Mouse (Mus musculus) spleen, adult 2 months (tissue): ENCODE measurements around the gene Acbd5. TPM values are rescaled to one million over a fixed set of nuclear protein-coding genes. Genes with fewer than 3 reads are reported as not detected.

Experiments
- DNase-seq, 2 experiments: peaks; one replicate each; pipeline versions ENCODE4 v3.0.0 to v3.0.0-alpha.2; 2012 to 2021; ENCODE audit warnings: low spot score in 2 of 2, low read depth in 1 of 2
- H3K27ac ChIP-seq: fragments of 200-500 bp; 2 replicates; pipeline ENCODE4 v1.5.1; 2012; ENCODE audit warnings: low read length, inconsistent platforms; ENCODE audit not compliant: insufficient read depth
- H3K27me3 ChIP-seq: fragments of 200-500 bp; 2 replicates; pipeline ENCODE4 v1.6.1; 2012; ENCODE audit warnings: mild to moderate bottlenecking, moderate library complexity, low read length, inconsistent platforms; ENCODE audit not compliant: control insufficient read depth, insufficient read depth
- H3K36me3 ChIP-seq: fragments of 200-500 bp; 2 replicates; pipeline ENCODE4 v1.6.1; 2012; ENCODE audit warnings: mild to moderate bottlenecking, low read length, inconsistent platforms; ENCODE audit not compliant: control insufficient read depth, insufficient read depth
- H3K4me1 ChIP-seq: fragments of 200-500 bp; 2 replicates; pipeline ENCODE4 v1.6.1; 2011; ENCODE audit warnings: inconsistent platforms; ENCODE audit not compliant: control insufficient read depth, insufficient read depth, insufficient read length
- H3K4me3 ChIP-seq: fragments of 200-500 bp; 2 replicates; pipeline ENCODE4 v1.5.1; 2011; ENCODE audit warnings: mild to moderate bottlenecking, inconsistent platforms; ENCODE audit not compliant: insufficient read depth, insufficient read length; ENCODE audit errors: extremely low read depth
- CTCF ChIP-seq: fragments of 200-500 bp; IDR thresholded peaks from 2 replicates; pipeline ENCODE4 v1.5.1; 2011; ENCODE audit warnings: mild to moderate bottlenecking, inconsistent platforms; ENCODE audit not compliant: insufficient read depth, insufficient read length, insufficient replicate concordance; ENCODE audit errors: extremely low read depth
- POLR2A ChIP-seq: fragments of 200-500 bp; IDR thresholded peaks from 2 replicates; pipeline ENCODE4 v1.6.1; 2011; ENCODE audit warnings: low read depth, low read length, inconsistent platforms
- WGBS: fragments of 180-500 bp; shearing (Covaris S2); methylation state at CpG from one replicate; pipeline ENCODE4 v1.1.7; 2018; 5-methylcytosine and 5-hydroxymethylcytosine counted together
- polyA plus RNA-seq: library from polyadenylated mRNA; depleted of rRNA; stranded (reverse); fragments of >200 nt; gene quantifications from 2 replicates; pipeline ENCODE4 v1.2.3, GENCODE M21; 2012

The Acbd5 gene
- polyA plus RNA-seq, 1 experiment = 7.8 TPM

- no peak for DNase-seq
- Histone ChIP-seq H3K27me3 (no peaks in the 10 kb centered on the region), H3K36me3 (peaks cover 15% of the 10 kb centered on the region), H3K4me3 (no peak overlapping the region), H3K27ac (no peak overlapping the region), H3K4me1 (peaks cover 4% of the 10 kb centered on the region)
- TF ChIP-seq POLR2A (no peak), CTCF (no peak)
- WGBS = 93% methylated on average over 8 of the region's 8 CpGs
These were observed 16.6 kb downstream of the Acbd5 start for GRCm38 (mm10) chr2:23084540-23084939.

- 50% methylated on average over 5 of the region's 5 CpGs for WGBS
- Histone ChIP-seq H3K4me1 (peaks cover 6% of the 10 kb centered on the region), H3K4me3 (no peak overlapping the region), H3K36me3 (peaks cover 31% of the 10 kb centered on the region), H3K27me3 (no peaks in the 10 kb centered on the region), H3K27ac (no peak overlapping the region)
- DNase-seq = peak; percentile 15 to 27
- TF ChIP-seq CTCF (peak; percentile 58; the same call in 1 of the 2 replicates), POLR2A (no peak)
These were observed 24.2 kb downstream of the Acbd5 start for GRCm38 (mm10) chr2:23092216-23092615.

GRCm38 (mm10) chr2:23097028-23097427 is 29.1 kb downstream of the Acbd5 start:
- DNase-seq = no peak
- Histone ChIP-seq H3K4me3 (no peak overlapping the region), H3K27me3 (no peaks in the 10 kb centered on the region), H3K27ac (no peak overlapping the region), H3K4me1 (peaks cover 2% of the 10 kb centered on the region; the same call in 1 of the 2 replicates), H3K36me3 (peaks cover 17% of the 10 kb centered on the region)
- TF ChIP-seq POLR2A (no peak), CTCF (no peak)

DNA sequence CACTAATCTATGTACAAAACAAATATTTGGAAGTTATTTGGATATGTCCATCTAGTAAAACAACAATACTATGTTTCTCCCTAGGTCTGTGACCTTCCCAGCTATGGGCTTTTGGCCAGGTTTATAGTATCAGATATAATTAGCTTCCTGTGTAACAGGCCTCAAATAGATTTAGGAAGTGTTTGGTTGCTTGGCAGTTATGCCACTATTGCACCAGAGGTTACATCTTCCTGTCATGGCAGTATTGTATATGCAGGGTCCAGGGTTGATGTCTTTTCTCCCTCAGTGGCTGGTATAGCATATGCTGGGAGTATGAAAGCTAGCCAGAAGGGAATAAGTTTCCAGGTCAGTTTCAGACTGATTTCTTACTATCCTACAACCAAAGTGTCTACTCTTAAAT is 34.3 kb downstream of the Acbd5 start:
- no peak overlapping the region for H3K27ac ChIP-seq
- H3K27me3 ChIP-seq = no peaks in the 10 kb centered on the region
- H3K36me3 ChIP-seq = peaks cover 5% of the 10 kb centered on the region; the same call in 1 of the 2 replicates
- no peak for DNase-seq
- no peak overlapping the region for H3K4me3 ChIP-seq
- no peaks in the 10 kb centered on the region for H3K4me1 ChIP-seq
- no peak for TF ChIP-seq POLR2A
- no peak for TF ChIP-seq CTCF

DNA sequence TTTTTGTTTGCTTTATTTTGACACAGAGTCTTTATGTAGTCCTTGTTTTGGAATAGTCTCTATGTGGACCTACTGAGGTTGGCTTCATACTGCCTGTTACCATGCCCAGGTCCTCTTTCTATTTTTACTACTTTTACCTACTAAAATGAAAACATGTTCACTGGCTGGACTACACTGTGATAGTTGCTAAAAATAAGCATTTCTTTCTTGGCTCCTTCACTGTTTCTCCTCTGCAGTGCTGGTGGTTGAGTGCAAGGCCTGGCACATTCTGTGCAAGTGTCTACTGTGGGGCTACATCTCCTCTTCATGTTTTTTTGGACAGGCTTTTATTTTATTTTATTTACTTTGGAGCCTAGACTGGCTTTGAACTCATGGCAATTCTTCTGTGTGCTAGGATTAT is 51.6 kb downstream of the Acbd5 start:
- Histone ChIP-seq H3K27ac (no peak overlapping the region), H3K4me1 (no peaks in the 10 kb centered on the region), H3K36me3 (peaks cover 2% of the 10 kb centered on the region; the same call in 1 of the 2 replicates), H3K27me3 (no peaks in the 10 kb centered on the region), H3K4me3 (no peak overlapping the region)
- TF ChIP-seq CTCF (no peak), POLR2A (no peak)
- DNase-seq = no peak

- no peak overlapping the region; the same call in 1 of the 2 replicates for H3K27ac ChIP-seq
- TF ChIP-seq CTCF (no peak), POLR2A (no peak)
- DNase-seq = no peak
- H3K4me3 ChIP-seq = peak overlapping the region; percentile 67
- no peaks in the 10 kb centered on the region for H3K27me3 ChIP-seq
- 2% methylated on average over 5 of the region's 5 CpGs for WGBS
- H3K36me3 ChIP-seq = no peaks in the 10 kb centered on the region
- H3K4me1 ChIP-seq = peaks cover 9% of the 10 kb centered on the region; the same call in 1 of the 2 replicates
These were observed 87.2 kb downstream of the Acbd5 start for GRCm38 (mm10) chr2:23155199-23155621.

DNA sequence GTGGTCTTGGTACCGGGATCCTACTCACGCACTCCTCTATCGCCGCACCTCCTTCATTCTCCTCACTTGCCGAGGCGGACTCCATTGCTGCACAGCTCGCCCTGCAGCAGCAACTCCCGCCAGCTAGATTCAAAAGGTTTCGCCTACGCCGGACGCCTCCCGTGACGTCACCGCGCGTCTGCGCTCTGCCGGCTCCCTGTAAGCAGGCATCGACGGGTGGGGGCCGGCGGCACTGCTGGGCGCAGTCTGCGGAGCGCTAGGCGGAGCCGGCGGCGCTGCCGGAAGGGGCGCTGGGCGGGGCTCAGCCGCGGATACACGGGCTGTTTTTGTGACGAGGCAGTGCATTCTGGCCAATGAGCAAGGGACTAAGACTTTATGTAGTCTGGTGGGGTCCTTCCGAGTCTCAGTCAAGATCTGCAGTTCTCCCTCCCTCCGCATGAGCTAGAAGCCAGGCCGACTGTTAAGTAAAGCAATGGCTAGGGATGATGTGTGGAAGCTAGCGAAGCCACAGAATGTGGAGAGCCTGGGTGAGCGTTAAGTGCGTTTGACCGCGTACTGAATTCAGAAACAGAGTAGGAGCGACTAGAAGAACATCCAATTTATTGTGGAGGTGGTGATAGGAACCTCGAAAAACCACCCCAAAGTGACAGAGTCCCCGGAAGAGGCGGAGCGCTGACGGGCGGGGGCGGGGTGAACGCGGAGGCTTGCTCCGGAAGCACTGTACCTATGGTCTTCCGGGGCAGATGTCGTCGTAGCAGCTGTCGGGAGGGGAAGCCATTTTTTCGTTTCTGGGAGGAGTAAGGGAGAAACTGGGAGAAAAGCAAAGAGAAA is 88.0 kb downstream of the Acbd5 start, which contains the start of the genes Mastl and Yme1l1:
TSS of gene Mastl (minus strand) at position 248 of the 831 bp plus-strand sequence.
TSS of gene Yme1l1 (plus strand) at position 593 of the 831 bp plus-strand sequence.
- Histone ChIP-seq H3K27me3 (no peaks in the 10 kb centered on the region), H3K4me1 (peaks cover 9% of the 10 kb centered on the region; the same call in 1 of the 2 replicates), H3K36me3 (no peaks in the 10 kb centered on the region), H3K4me3 (peak within 1 kb of the TSS; percentile 74), H3K27ac (peak within 1 kb of the TSS; percentile 99)
- DNase-seq = peak; percentile 96 to 98
- 1% methylated on average over 61 of the region's 61 CpGs for WGBS
- peak; percentile 46; the same call in 1 of the 2 replicates for TF ChIP-seq POLR2A
- TF ChIP-seq CTCF = no peak
